Mouse (Mus musculus): ENCODE measurements around the gene Gm21974. TPM values are rescaled to one million over a fixed set of nuclear protein-coding genes. Genes with fewer than 3 reads are reported as not detected.

The Gm21974 gene
- polyA plus RNA-seq, 1 experiment = not detected

DNA sequence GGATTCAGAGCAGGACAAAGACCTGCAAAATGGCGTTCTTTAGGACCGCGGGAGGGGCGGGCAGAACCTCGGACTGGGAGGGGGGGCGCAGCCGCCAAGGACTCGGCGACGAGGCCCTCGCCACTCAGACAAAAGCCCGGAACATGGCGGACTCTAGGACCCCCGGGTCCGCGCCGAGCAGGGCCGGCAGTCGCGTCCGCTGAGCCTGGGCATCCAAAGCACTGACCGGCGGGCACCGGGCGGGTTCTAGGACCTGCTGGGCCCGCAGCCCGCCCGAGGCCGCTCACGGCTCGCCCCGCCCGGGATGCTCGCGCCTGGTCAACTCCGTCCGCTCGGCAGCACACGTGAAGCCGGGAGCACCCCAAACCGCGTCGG, 19.6 kb downstream of the Gm21974 start:
- Histone ChIP-seq H3K4me1 (ENCODE audit: control insufficient read depth) (peaks cover 47% of the 10 kb centered on the region), H3K36me3 (ENCODE audit: control insufficient read depth) (peaks cover 63% of the 10 kb centered on the region), H3K4me3 (replicated peaks) (peak overlapping the region; percentile 99), H3K9me3 (ENCODE audit: control insufficient read depth, low read length) (peaks cover 31% of the 10 kb centered on the region), H3K27me3 (ENCODE audit: control insufficient read depth) (peaks cover 4% of the 10 kb centered on the region; the same call in 1 of the 2 replicates)
- TF ChIP-seq GATA1 (IDR thresholded peaks at IDR 0.05; ENCODE audit: low read length) (no peak), TAL1 (IDR thresholded peaks at IDR 0.05; ENCODE audit: low read length) (no peak)

DNA sequence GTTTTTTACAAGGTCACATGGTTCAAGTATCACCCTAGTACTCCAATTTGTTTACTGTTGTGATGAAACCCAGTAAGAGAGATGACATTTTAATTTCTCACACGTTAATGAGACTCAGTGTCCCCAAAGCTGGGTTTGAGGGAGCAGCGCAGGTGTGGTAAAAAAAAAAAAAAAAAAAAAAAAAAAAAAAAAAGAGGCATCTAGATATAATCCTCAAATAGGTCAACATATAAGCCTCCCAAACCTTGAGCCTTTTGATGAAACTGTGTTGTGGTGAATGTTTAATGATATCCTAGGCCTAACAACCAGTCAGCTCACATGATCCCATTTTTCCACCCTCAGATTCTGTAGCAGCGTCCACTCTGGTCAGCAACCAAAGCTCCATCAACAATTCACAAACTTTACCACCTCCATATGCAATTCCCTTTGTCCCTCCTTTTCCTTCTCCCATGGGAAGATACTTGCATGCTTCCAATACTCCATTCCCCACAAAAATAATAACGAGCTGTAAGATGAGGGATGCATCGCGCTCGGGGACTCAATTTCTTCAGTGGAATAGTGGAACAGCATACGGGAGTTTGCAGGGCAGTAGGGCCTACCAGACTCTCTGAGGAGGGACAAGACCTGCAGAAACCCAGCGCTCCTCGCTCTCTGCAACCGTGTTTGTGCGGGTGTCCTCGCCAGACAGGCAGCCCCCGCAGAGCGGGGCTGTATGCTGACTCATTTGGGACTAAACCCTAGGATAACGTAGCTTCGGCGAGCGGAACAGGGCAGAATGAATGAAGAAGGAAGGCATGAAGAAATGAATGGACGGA, 20.2 kb downstream of the Gm21974 start:
- H3K27me3 ChIP-seq (ENCODE audit: control insufficient read depth) = peaks cover 3% of the 10 kb centered on the region; the same call in 1 of the 2 replicates
- peak overlapping the region; percentile 99 for H3K4me3 ChIP-seq (replicated peaks)
- peaks cover 59% of the 10 kb centered on the region for H3K36me3 ChIP-seq (ENCODE audit: control insufficient read depth)
- H3K4me1 ChIP-seq (ENCODE audit: control insufficient read depth) = peaks cover 53% of the 10 kb centered on the region
- TF ChIP-seq TAL1 (IDR thresholded peaks at IDR 0.05; ENCODE audit: low read length) (no peak), GATA1 (IDR thresholded peaks at IDR 0.05; ENCODE audit: low read length) (no peak)
- peaks cover 25% of the 10 kb centered on the region for H3K9me3 ChIP-seq (ENCODE audit: control insufficient read depth, low read length)

DNA sequence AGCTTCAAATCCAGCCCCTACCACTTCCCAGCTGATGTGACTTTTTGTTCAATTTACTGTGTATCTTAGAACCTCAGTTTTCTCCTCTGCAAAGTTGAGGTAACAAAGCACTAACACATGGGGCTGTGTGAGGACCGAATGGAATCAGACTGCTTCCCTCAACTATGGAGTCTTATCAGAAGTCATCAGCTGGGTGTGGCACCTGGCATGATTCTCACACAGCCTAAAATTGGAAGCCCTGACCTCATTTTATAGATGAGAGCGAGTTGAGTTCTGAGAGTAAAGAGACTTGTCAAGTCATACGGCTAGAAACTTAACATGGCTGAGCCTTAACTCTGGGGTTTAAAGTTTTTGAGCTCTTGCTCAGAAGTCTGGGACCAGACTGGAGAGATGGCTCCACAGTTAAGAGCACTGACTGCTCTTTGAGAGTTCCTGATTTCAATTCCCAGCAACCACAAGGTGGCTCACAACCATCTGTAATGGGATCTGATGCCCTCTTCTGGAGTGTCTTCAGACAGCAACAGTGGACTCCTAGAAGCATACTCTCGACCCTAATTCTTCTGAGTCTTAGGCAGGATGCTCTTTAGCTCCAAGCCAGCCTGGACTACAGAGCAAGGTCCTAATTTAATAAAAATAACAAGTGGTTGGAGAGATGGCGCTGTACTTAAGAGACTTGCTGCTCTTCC, 25.0 kb downstream of the Gm21974 start:
- TF ChIP-seq TAL1 (IDR thresholded peaks at IDR 0.05; ENCODE audit: low read length) (no peak), GATA1 (IDR thresholded peaks at IDR 0.05; ENCODE audit: low read length) (no peak)
- no peak overlapping the region for H3K4me3 ChIP-seq (replicated peaks)
- H3K9me3 ChIP-seq (ENCODE audit: control insufficient read depth, low read length) = peaks cover 11% of the 10 kb centered on the region
- H3K27me3 ChIP-seq (ENCODE audit: control insufficient read depth) = no peaks in the 10 kb centered on the region
- H3K36me3 ChIP-seq (ENCODE audit: control insufficient read depth) = peaks cover 73% of the 10 kb centered on the region
- H3K4me1 ChIP-seq (ENCODE audit: control insufficient read depth) = peaks cover 49% of the 10 kb centered on the region

DNA sequence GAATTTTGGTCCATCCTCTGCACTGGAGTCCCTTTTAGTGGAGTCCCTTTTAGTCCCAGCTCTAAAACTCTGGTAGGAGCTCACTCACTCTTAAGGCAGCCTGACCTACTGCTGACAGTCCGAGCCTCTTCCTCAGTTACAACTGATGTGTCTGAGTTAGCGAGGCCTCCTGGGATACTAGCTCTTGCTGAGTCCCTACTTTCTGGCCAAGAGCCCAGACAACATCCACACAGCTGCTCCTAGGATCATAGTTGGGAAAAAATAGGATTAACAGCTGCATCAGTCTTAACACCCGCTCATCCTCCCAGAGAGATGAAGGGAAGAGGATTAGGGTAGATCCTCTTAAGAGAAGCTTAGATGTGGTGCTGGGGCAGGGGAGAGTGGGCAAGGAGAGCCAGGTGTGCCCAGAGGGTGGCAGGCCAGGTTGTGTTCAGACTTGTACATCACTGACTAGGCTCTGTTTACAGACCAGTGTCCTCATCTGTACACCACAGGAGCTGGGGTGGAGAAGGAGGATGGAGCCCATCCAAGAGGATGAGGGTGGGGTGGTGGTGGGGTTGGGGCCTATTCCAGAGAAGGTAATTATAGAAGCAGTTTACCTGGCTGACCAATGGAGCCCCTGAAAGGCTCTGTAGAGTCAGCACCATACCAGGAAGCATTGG, 26.0 kb downstream of the Gm21974 start:
- Histone ChIP-seq H3K27me3 (ENCODE audit: control insufficient read depth) (no peaks in the 10 kb centered on the region), H3K4me3 (replicated peaks) (no peak overlapping the region), H3K4me1 (ENCODE audit: control insufficient read depth) (peaks cover 39% of the 10 kb centered on the region), H3K9me3 (ENCODE audit: control insufficient read depth, low read length) (peaks cover 11% of the 10 kb centered on the region), H3K36me3 (ENCODE audit: control insufficient read depth) (peaks cover 77% of the 10 kb centered on the region)
- TF ChIP-seq TAL1 (IDR thresholded peaks at IDR 0.05; ENCODE audit: low read length) (no peak), GATA1 (IDR thresholded peaks at IDR 0.05; ENCODE audit: low read length) (no peak)

DNA sequence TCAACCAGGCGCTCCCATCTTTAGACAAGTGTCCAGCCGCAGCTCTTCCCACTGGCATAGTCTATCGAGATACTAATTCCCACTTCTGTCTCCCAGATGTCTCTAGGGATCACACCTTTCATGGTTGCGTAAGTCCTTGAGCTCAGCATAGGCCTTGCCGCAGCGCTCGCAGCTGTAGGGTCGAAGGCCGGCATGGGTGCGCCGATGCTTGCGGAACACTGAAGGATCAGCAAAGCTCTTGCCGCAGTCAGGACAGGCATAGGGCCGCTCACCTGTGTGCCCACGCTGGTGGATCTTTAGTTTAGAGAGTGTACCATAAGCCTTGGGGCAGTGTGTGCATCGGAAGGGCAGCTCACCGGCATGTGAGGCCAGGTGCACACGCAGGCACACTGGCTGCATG, 27.6 kb downstream of the Gm21974 start:
- peaks cover 62% of the 10 kb centered on the region for H3K36me3 ChIP-seq (ENCODE audit: control insufficient read depth)
- peaks cover 11% of the 10 kb centered on the region for H3K9me3 ChIP-seq (ENCODE audit: control insufficient read depth, low read length)
- no peaks in the 10 kb centered on the region for H3K27me3 ChIP-seq (ENCODE audit: control insufficient read depth)
- TF ChIP-seq GATA1 (IDR thresholded peaks at IDR 0.05; ENCODE audit: low read length) (no peak), TAL1 (IDR thresholded peaks at IDR 0.05; ENCODE audit: low read length) (no peak)
- H3K4me1 ChIP-seq (ENCODE audit: control insufficient read depth) = peaks cover 25% of the 10 kb centered on the region
- no peak overlapping the region for H3K4me3 ChIP-seq (replicated peaks)

DNA sequence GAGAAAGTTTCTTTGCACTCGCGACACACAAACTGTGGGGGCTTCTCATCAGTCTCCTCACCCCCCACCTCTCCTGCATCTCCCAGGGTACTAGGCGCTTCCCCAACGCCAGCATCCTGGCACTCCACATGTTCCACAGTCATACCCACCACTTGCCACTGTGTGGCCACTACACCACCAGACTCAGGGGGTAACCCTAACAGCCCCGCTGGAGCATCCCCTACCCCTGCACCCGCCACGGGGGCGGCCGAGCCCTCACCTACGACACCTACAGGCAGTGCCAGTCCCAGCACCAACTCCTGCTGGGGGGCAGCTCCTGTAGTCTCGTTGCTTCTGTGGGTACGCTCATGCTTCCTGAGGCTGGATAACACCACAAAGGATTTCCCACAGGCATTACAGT, 28.8 kb downstream of the Gm21974 start:
- no peaks in the 10 kb centered on the region for H3K27me3 ChIP-seq (ENCODE audit: control insufficient read depth)
- peaks cover 53% of the 10 kb centered on the region for H3K36me3 ChIP-seq (ENCODE audit: control insufficient read depth)
- peaks cover 11% of the 10 kb centered on the region for H3K9me3 ChIP-seq (ENCODE audit: control insufficient read depth, low read length)
- TF ChIP-seq GATA1 (IDR thresholded peaks at IDR 0.05; ENCODE audit: low read length) (no peak), TAL1 (IDR thresholded peaks at IDR 0.05; ENCODE audit: low read length) (no peak)
- H3K4me1 ChIP-seq (ENCODE audit: control insufficient read depth) = peaks cover 16% of the 10 kb centered on the region
- no peak overlapping the region for H3K4me3 ChIP-seq (replicated peaks)

DNA sequence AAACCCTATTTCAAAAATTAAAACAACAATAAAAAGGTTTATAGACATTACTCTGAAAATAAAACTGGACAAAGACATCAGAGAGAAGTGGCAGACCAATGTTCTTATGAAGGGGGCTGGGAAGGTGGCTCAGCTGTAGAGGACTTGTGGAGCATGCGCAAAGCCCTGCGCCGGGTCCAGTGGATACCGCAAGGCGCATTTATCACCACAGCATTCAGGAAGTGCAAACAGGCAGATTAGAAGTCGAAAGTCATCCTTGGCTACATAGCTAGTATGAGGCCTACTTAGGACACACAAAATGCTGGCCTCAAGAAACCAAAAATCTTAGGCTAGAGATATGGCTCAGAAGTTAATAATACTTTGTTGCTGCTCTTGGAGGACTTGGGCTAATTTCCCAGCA, 37.0 kb downstream of the Gm21974 start:
- Histone ChIP-seq H3K9me3 (ENCODE audit: control insufficient read depth, low read length) (no peaks in the 10 kb centered on the region), H3K4me3 (replicated peaks) (no peak overlapping the region), H3K27me3 (ENCODE audit: control insufficient read depth) (no peaks in the 10 kb centered on the region), H3K4me1 (ENCODE audit: control insufficient read depth) (peaks cover 7% of the 10 kb centered on the region), H3K36me3 (ENCODE audit: control insufficient read depth) (no peaks in the 10 kb centered on the region)
- TF ChIP-seq GATA1 (IDR thresholded peaks at IDR 0.05; ENCODE audit: low read length) = no peak

DNA sequence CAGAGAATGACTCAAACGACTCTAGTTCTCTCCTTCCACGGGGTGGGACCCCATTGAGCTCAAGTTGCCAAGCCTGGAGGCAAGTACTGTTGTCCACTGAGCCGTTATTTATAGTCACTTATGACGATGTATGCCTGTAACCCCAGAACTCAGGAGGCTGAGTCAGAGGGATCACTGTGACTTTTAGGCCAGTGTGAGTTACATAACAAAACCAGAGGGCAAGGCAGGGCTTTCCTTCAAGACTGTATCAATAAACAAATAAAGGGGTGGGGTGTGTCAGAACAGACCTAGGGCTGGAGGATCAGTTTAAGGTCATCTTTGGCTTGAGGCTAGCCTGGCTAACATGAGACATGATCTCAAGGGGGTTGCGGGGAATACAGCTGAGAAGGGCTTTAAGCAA, 44.3 kb downstream of the Gm21974 start:
- Histone ChIP-seq H3K4me3 (replicated peaks) (no peak overlapping the region), H3K36me3 (ENCODE audit: control insufficient read depth) (peaks cover 22% of the 10 kb centered on the region), H3K27me3 (ENCODE audit: control insufficient read depth) (no peaks in the 10 kb centered on the region), H3K4me1 (ENCODE audit: control insufficient read depth) (peaks cover 16% of the 10 kb centered on the region), H3K9me3 (ENCODE audit: control insufficient read depth, low read length) (no peaks in the 10 kb centered on the region)
- TF ChIP-seq TAL1 (IDR thresholded peaks at IDR 0.05; ENCODE audit: low read length) (no peak), GATA1 (IDR thresholded peaks at IDR 0.05; ENCODE audit: low read length) (no peak)

All from erythroblast, embryonic 14.5 days (primary cell).